Mouse (Mus musculus) bone marrow macrophage, adult 2 months (primary cell): Measurements from ENCODE around the gene Pfkm. TPM values are rescaled to one million over a fixed set of nuclear protein-coding genes. Genes with fewer than 3 reads are reported as not detected.
A peak's percentile ranks its signal among the peaks of the same experiment; 100 is the strongest.

Source experiments
- H3K27ac ChIP-seq: 2 replicates; pipeline ENCODE4 v1.5.1; 2012; ENCODE audit warnings: low read depth, low read length; ENCODE audit not compliant: insufficient read depth
- H3K4me1 ChIP-seq: 2 replicates; pipeline ENCODE4 v1.6.1; 2012; ENCODE audit warnings: low read length; ENCODE audit not compliant: control insufficient read depth, insufficient read depth
- H3K4me3 ChIP-seq: 2 replicates; pipeline ENCODE4 v1.5.1; 2012; ENCODE audit warnings: mild to moderate bottlenecking, low read length, moderate library complexity; ENCODE audit not compliant: insufficient read depth
- CTCF ChIP-seq: IDR thresholded peaks from 2 replicates; pipeline ENCODE4 v1.5.1; 2012; ENCODE audit warnings: low read depth, mild to moderate bottlenecking, low read length, moderate library complexity
- POLR2A ChIP-seq: IDR thresholded peaks from 2 replicates; pipeline ENCODE4 v1.6.1; 2012; ENCODE audit warnings: mild to moderate bottlenecking, low read depth, low read length, borderline replicate concordance
- polyA plus RNA-seq: library from polyadenylated mRNA; stranded (reverse); fragments of >200 nt; gene quantifications from 2 replicates; pipeline ENCODE4 v1.2.4, GENCODE M21; 2012; ENCODE audit not compliant: missing spikeins, insufficient read depth, insufficient read length

The Pfkm gene
- polyA plus RNA-seq, 1 experiment, result 13.1 TPM

- H3K4me3 ChIP-seq, result no peak overlapping the region
- TF ChIP-seq CTCF, result no peak
- no peak for TF ChIP-seq POLR2A
- H3K4me1 ChIP-seq, result no peaks in the 10 kb centered on the region
- H3K27ac ChIP-seq, result no peak overlapping the region
These were observed 2.5 kb downstream of the Pfkm start for GRCm38 (mm10) chr15:98094905-98095304.

- H3K4me3 ChIP-seq, result no peak overlapping the region
- TF ChIP-seq CTCF (peak; percentile 30; the same call in 1 of the 2 replicates), POLR2A (no peak)
- H3K4me1 ChIP-seq, result no peaks in the 10 kb centered on the region
- H3K27ac ChIP-seq, result no peak overlapping the region
These were observed 4.6 kb downstream of the Pfkm start for GRCm38 (mm10) chr15:98096957-98097356.

GRCm38 (mm10) chr15:98098519-98098918 lies 6.1 kb downstream of the Pfkm start:
- Histone ChIP-seq H3K27ac (no peak overlapping the region), H3K4me3 (no peak overlapping the region), H3K4me1 (no peaks in the 10 kb centered on the region)
- TF ChIP-seq POLR2A, result no peak
- TF ChIP-seq CTCF, result no peak

GRCm38 (mm10) chr15:98102401-98102800 lies 10.0 kb downstream of the Pfkm start:
- Histone ChIP-seq H3K4me1 (no peaks in the 10 kb centered on the region), H3K27ac (no peak overlapping the region), H3K4me3 (no peak overlapping the region)
- TF ChIP-seq CTCF (no peak), POLR2A (no peak)

- peaks cover 7% of the 10 kb centered on the region for H3K4me1 ChIP-seq
- TF ChIP-seq CTCF, result no peak
- no peak for TF ChIP-seq POLR2A
- no peak overlapping the region for H3K27ac ChIP-seq
- H3K4me3 ChIP-seq, result no peak overlapping the region
These were observed 14.1 kb downstream of the Pfkm start for GRCm38 (mm10) chr15:98106506-98106905.

GRCm38 (mm10) chr15:98107230-98107629 lies 14.8 kb downstream of the Pfkm start:
- no peak overlapping the region for H3K4me3 ChIP-seq
- TF ChIP-seq CTCF, result no peak
- peaks cover 7% of the 10 kb centered on the region for H3K4me1 ChIP-seq
- no peak overlapping the region for H3K27ac ChIP-seq

- no peak for TF ChIP-seq POLR2A
- no peak overlapping the region for H3K27ac ChIP-seq
- H3K4me3 ChIP-seq, result peak overlapping the region; percentile 89
- peaks cover 7% of the 10 kb centered on the region for H3K4me1 ChIP-seq
These were observed 15.4 kb downstream of the Pfkm start for GRCm38 (mm10) chr15:98107703-98108296.

GRCm38 (mm10) chr15:98108297-98109152 lies 16.1 kb downstream of the Pfkm start:
- Histone ChIP-seq H3K27ac (no peak overlapping the region), H3K4me1 (peaks cover 7% of the 10 kb centered on the region), H3K4me3 (peak overlapping the region; percentile 89)
- no peak for TF ChIP-seq POLR2A
- no peak for TF ChIP-seq CTCF

GRCm38 (mm10) chr15:98111791-98112190 lies 19.4 kb downstream of the Pfkm start:
- Histone ChIP-seq H3K27ac (no peak overlapping the region), H3K4me1 (peaks cover 7% of the 10 kb centered on the region), H3K4me3 (no peak overlapping the region)
- TF ChIP-seq POLR2A, result no peak
- no peak for TF ChIP-seq CTCF

GRCm38 (mm10) chr15:98114098-98114851 lies 21.9 kb downstream of the Pfkm start:
- no peak overlapping the region for H3K4me3 ChIP-seq
- TF ChIP-seq CTCF, result no peak
- no peaks in the 10 kb centered on the region for H3K4me1 ChIP-seq
- H3K27ac ChIP-seq, result no peak overlapping the region
